Mouse (Mus musculus): ENCODE data around the gene Proca1. TPM values are rescaled to one million over a fixed set of nuclear protein-coding genes. Genes with fewer than 3 reads are reported as not detected.

Gene Proca1
- polyA plus RNA-seq, 1 experiment, result 0.14 TPM

DNA sequence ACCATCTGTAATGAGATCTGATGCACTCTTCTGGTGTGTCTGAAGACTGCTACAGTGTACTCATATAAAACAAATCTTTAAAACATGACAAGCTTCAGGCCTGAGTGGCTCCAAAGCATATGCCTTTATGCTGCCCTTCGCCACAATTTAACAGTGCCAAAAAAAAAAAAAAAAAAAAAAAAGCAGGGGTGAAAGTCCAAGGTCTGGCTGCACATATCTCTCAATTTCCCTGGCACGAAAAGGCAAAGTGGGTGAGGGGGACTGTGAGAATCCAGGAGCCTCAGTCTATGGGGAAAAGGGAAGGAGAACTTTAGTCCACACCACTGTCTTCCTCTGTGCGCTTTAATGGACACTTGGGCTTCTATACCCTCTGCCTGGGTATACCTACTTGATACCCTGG, 9.2 kb downstream of the Proca1 start:
- Histone ChIP-seq H3K27me3 (ENCODE audit: control insufficient read depth, insufficient read depth, insufficient read length) (no peaks in the 10 kb centered on the region), H3K36me3 (ENCODE audit: control insufficient read depth, insufficient read depth) (peaks cover 4% of the 10 kb centered on the region), H3K4me2 (ENCODE audit: low read depth) (no peak overlapping the region), H3K4me3 (no peak overlapping the region), H3ac (ENCODE audit: control insufficient read depth, insufficient read length) (no peak overlapping the region), H3K79me2 (ENCODE audit: control insufficient read depth, insufficient read depth) (no peaks in the 10 kb centered on the region)
- TF ChIP-seq MYOD1 (IDR thresholded peaks at IDR 0.05; ENCODE audit: control insufficient read depth in 1 of 3, insufficient read length in 2 of 3, low read depth in 2 of 3) (no peak), E2F4 (IDR thresholded peaks at IDR 0.05; ENCODE audit: insufficient read depth) (no peak), REST (IDR thresholded peaks at IDR 0.05; ENCODE audit: insufficient read depth, insufficient read length) (no peak), MYOG (IDR thresholded peaks at IDR 0.05; ENCODE audit: control insufficient read depth in 1 of 3, insufficient read depth in 1 of 3, insufficient read length in 2 of 3, low read depth in 2 of 3) (no peak), POLR2A (IDR thresholded peaks at IDR 0.05; ENCODE audit: insufficient read length, low read depth) (no peak)

DNA sequence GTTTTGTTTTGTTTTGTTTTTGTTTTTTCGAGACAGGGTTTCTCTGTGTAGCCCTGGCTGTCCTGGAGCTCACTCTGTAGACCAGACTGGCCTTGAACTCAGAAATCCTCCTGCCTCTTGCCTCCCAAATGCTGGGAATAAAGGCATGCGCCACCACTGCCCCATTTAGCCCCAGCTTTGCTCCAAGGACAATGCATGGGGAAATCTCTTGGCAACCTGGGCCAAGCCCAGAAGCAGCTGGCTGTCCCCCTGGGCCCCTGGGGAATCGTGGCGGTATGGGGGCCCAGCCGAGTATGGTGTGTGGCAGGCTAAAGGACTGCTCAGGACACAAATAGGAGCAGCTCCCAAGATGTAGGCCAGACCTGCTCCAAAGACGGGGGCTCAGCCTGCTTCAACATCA, 11.1 kb downstream of the Proca1 start:
- Histone ChIP-seq H3K79me2 (ENCODE audit: control insufficient read depth, insufficient read depth) (no peaks in the 10 kb centered on the region), H3K36me3 (ENCODE audit: control insufficient read depth, insufficient read depth) (peaks cover 4% of the 10 kb centered on the region), H3K4me3 (no peak overlapping the region), H3ac (ENCODE audit: control insufficient read depth, insufficient read length) (no peak overlapping the region), H3K27me3 (ENCODE audit: control insufficient read depth, insufficient read depth, insufficient read length) (no peaks in the 10 kb centered on the region), H3K4me2 (ENCODE audit: low read depth) (no peak overlapping the region)
- no peak for TF ChIP-seq E2F4 (IDR thresholded peaks at IDR 0.05; ENCODE audit: insufficient read depth)
- TF ChIP-seq MAX (IDR thresholded peaks at IDR 0.05; ENCODE audit: low read depth), result no peak
- TF ChIP-seq TCF12 (IDR thresholded peaks at IDR 0.05; ENCODE audit: insufficient read depth, poor library complexity, severe bottlenecking), result no peak
- no peak for TF ChIP-seq TCF3 (IDR thresholded peaks at IDR 0.05; ENCODE audit: insufficient read length, low read depth)

DNA sequence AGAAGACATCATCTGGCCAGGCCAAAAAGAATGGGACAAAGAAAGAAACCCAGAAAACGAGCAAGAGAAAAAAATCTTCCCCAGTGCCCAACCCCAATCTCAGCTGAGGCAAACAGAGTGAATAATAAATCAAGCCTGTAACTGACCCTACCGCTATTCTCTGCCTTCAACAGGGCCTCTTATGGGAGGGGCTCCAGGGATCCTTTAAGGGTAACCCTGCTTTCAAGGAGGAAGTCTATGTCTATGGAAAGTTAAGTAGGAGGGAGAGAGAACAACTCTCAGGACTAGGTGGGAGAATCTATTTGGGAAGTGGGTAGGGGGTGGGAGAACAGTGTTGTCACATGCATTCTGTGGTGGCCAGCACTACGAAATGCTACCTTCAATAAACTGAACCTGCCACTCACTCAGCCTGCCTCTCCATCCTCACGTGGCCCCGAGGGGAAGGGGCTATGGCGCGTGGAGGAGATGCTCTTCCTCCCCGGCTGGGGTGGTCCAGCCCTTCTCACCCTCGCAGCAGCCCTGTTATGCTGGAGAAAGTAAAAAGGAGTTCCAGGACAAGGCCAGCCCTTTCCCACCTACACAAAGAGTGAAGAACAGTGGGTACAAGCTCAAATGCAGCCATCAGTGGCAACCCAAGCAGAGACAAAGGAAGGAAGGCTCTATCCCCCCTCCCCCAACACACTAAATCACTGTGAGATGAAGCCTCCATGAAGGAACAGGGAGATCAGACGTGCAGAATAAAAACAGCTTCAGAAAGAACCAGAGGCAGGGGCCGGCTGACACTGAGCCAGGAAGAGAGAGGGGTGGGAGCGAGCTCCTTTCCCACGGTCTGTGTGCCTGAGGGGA, 12.4 kb downstream of the Proca1 start:
- Histone ChIP-seq H3K79me2 (ENCODE audit: control insufficient read depth, insufficient read depth) (no peaks in the 10 kb centered on the region), H3K4me2 (ENCODE audit: low read depth) (no peak overlapping the region), H3K36me3 (ENCODE audit: control insufficient read depth, insufficient read depth) (peaks cover 15% of the 10 kb centered on the region), H3K27me3 (ENCODE audit: control insufficient read depth, insufficient read depth, insufficient read length) (no peaks in the 10 kb centered on the region), H3K4me3 (no peak overlapping the region), H3ac (ENCODE audit: control insufficient read depth, insufficient read length) (no peak overlapping the region)
- TF ChIP-seq MYOG (IDR thresholded peaks at IDR 0.05; ENCODE audit: control insufficient read depth in 1 of 3, insufficient read depth in 1 of 3, insufficient read length in 2 of 3, low read depth in 2 of 3) (no peak), TCF12 (IDR thresholded peaks at IDR 0.05; ENCODE audit: insufficient read depth, poor library complexity, severe bottlenecking) (no peak), E2F4 (IDR thresholded peaks at IDR 0.05; ENCODE audit: insufficient read depth) (no peak), SRF (IDR thresholded peaks at IDR 0.05; ENCODE audit: control insufficient read depth, insufficient read length, low read depth) (no peak), POLR2A (IDR thresholded peaks at IDR 0.05; ENCODE audit: insufficient read length, low read depth) (no peak), POLR2AphosphoS2 (IDR thresholded peaks at IDR 0.05; ENCODE audit: insufficient read length, low read depth) (no peak)

DNA sequence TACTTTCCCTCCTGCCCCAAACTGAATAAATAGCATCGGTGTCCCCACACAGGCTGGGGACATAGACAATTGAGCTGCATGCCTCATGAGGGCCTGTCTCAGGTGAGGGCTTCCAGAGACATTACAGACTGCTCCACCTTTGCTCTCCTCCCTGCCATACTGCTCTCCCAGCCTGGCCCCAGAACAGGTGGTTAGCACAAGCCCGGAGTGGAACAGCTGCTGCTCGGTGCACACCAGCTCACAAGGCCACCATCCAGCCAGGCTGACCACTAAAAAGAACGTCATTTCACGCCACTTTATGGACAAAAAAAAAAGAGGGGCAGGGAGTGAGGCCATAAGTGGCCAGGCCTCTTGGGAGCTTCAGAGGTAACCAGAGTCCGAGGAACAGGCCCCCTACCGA, 14.0 kb downstream of the Proca1 start:
- no peak overlapping the region for H3K4me3 ChIP-seq
- no peaks in the 10 kb centered on the region for H3K27me3 ChIP-seq (ENCODE audit: control insufficient read depth, insufficient read depth, insufficient read length)
- H3K36me3 ChIP-seq (ENCODE audit: control insufficient read depth, insufficient read depth), result peaks cover 30% of the 10 kb centered on the region
- H3K79me2 ChIP-seq (ENCODE audit: control insufficient read depth, insufficient read depth), result no peaks in the 10 kb centered on the region
- no peak overlapping the region for H3K4me2 ChIP-seq (ENCODE audit: low read depth)
- no peak overlapping the region for H3ac ChIP-seq (ENCODE audit: control insufficient read depth, insufficient read length)
- TF ChIP-seq TCF3 (IDR thresholded peaks at IDR 0.05; ENCODE audit: insufficient read length, low read depth), result peak; percentile 15
- TF ChIP-seq MYOD1 (IDR thresholded peaks at IDR 0.05; ENCODE audit: control insufficient read depth in 1 of 3, insufficient read length in 2 of 3, low read depth in 2 of 3), result peak in 2 of 3 experiments; percentile 65 to 81
- TF ChIP-seq USF1 (IDR thresholded peaks at IDR 0.05; ENCODE audit: low read depth), result no peak
- TF ChIP-seq MYOG (IDR thresholded peaks at IDR 0.05; ENCODE audit: control insufficient read depth in 1 of 3, insufficient read depth in 1 of 3, insufficient read length in 2 of 3, low read depth in 2 of 3), result peak in 2 of 3 experiments; percentile 88 to 91
- TF ChIP-seq CEBPB (IDR thresholded peaks at IDR 0.05; ENCODE audit: insufficient read depth, poor library complexity, severe bottlenecking), result no peak

DNA sequence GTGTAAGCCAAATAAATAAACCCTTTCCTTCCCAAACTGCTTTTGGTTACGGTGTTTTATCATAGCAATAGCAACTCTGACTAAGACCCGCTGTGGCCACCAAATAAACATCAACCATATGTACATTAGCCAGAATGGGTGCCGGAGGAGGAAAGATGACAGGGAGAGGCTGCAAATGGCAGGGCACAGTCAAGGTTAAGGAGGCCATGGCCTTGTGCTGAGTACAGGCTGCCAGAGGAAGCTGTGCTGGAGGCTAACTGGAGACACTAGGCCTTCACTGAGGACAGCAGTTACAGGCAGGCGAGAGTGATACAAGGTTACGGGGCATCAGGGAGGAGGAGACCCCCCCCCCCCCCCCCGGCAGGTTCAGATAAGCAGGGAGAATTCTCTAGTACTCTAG, 16.7 kb downstream of the Proca1 start:
- H3K36me3 ChIP-seq (ENCODE audit: control insufficient read depth, insufficient read depth), result peaks cover 57% of the 10 kb centered on the region
- H3K4me3 ChIP-seq, result no peak overlapping the region
- H3K4me2 ChIP-seq (ENCODE audit: low read depth), result no peak overlapping the region
- no peaks in the 10 kb centered on the region for H3K79me2 ChIP-seq (ENCODE audit: control insufficient read depth, insufficient read depth)
- H3K27me3 ChIP-seq (ENCODE audit: control insufficient read depth, insufficient read depth, insufficient read length), result no peaks in the 10 kb centered on the region
- H3ac ChIP-seq (ENCODE audit: control insufficient read depth, insufficient read length), result no peak overlapping the region
- TF ChIP-seq MAX (IDR thresholded peaks at IDR 0.05; ENCODE audit: low read depth), result no peak
- no peak for TF ChIP-seq USF1 (IDR thresholded peaks at IDR 0.05; ENCODE audit: low read depth)
- TF ChIP-seq POLR2AphosphoS2 (IDR thresholded peaks at IDR 0.05; ENCODE audit: insufficient read length, low read depth), result no peak
- no peak for TF ChIP-seq CEBPB (IDR thresholded peaks at IDR 0.05; ENCODE audit: insufficient read depth, poor library complexity, severe bottlenecking)
- no peak for TF ChIP-seq MYOG (IDR thresholded peaks at IDR 0.05; ENCODE audit: control insufficient read depth in 1 of 3, insufficient read depth in 1 of 3, insufficient read length in 2 of 3, low read depth in 2 of 3)
- TF ChIP-seq TCF3 (IDR thresholded peaks at IDR 0.05; ENCODE audit: insufficient read length, low read depth), result no peak
- TF ChIP-seq TCF12 (IDR thresholded peaks at IDR 0.05; ENCODE audit: insufficient read depth, poor library complexity, severe bottlenecking), result no peak
- no peak for TF ChIP-seq E2F4 (IDR thresholded peaks at IDR 0.05; ENCODE audit: insufficient read depth)
- TF ChIP-seq POLR2A (IDR thresholded peaks at IDR 0.05; ENCODE audit: insufficient read length, low read depth), result no peak
- no peak for TF ChIP-seq SRF (IDR thresholded peaks at IDR 0.05; ENCODE audit: control insufficient read depth, insufficient read length, low read depth)
- no peak for TF ChIP-seq MYOD1 (IDR thresholded peaks at IDR 0.05; ENCODE audit: control insufficient read depth in 1 of 3, insufficient read length in 2 of 3, low read depth in 2 of 3)
- no peak for TF ChIP-seq REST (IDR thresholded peaks at IDR 0.05; ENCODE audit: insufficient read depth, insufficient read length)

All from myocyte (in vitro differentiated cells).